Mouse (Mus musculus) frontal cortex, postnatal 14 days (tissue): ENCODE measurements around the gene Gnas.

Experiments used
- DNase-seq, 2 experiments: peaks; one replicate each; pipeline ENCODE4 v3.0.0; 2022; ENCODE audit warnings: low spot score in 2 of 2

Gene Gnas

DNA sequence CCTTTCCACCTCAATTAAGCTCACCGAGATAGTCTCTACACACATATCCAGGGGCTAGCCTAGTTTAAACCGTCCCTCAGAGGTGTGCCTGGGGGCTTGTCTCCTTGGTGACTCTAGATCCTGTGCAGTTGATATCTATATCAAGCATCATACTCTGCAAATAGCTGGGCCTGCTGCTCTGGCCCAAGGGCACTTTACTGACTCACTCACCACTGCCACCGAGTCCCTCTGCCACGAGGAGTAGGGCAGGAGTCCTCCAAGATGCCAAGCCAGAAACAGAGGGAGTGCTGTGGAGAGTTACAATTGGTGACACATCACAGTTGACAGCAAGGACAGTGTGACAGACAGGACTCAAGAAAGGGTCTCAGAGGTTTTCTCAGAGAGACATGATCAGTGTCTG is 75.5 kb downstream of the Gnas start:
- no peak for DNase-seq

DNA sequence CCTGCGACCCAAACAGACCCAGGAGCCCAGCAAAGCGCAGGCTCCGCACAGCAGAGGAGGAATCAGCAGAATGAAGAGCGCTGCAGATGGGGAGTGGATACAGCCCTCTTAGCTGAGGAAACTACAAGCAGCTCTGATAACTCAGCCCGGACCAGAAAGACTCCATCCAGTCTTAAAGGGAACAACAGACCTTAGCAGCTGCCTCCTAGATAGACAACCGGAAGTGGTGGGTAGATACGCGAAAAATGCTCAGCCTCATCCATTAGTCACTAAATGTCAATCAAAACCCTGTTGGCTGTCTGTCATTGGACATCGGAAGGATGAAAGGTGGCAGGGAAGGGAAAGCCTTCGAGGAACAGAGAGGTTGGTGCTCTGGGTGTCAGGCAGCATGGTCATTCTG is 82.5 kb downstream of the Gnas start:
- no peak for DNase-seq

DNA sequence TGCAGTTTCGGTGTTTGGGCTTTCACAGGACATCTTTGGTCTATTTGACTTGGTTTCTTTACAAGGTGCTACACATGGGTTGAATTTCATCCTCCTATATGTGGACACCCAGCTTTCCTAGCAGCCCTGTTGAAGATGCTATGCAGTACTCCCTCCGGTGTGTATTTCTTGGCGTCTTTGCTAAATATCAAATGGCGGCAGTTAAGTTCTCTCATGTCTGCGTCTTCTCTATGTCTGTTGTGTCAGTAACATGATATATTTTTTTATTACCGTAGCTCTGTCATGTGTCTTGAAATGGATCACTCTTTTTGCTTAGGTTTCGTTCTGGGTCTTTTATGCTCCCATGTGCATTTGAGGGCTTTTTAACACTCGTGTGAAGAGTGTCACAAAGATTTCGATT is 96.9 kb downstream of the Gnas start:
- no peak for DNase-seq

DNA sequence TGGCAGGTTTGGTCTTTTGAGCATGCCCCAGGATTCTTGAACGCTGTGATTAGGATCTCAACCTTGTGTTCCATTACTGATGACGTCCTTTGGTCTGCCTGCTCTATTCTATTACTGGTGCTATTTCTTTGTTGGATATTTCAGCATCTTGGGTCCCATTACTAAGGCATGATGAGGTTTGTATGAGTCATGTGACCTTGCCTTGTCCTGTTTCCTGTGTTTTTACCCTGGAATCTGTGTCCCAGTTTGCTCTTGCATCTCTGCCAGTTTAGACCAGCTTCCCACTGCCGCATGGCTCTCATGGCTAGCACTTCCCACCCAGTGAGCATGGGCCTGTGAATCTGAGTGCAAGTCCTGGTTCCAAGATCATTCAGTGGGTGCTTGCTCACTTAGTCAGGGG is 107.8 kb downstream of the Gnas start:
- no peak for DNase-seq

DNA sequence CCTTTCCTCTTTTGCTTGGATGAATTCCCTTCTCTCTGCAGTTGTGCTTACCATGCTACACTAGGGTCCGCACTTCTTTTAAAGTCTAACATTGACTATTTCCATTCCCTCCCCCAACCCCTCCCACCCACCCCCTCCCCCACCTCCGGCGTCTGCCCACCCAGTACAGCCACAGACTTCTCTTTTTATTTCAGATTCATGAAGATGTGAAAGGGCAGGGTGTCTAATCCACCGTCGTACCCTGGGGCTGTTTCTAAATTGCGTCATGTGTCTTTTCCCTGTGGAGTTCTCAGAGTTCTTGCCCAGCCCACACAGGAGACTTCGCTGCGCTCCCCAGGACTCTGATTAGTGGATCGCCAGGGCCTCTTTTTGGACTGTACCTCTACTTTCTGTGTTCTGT is 108.4 kb downstream of the Gnas start:
- DNase-seq = no peak

DNA sequence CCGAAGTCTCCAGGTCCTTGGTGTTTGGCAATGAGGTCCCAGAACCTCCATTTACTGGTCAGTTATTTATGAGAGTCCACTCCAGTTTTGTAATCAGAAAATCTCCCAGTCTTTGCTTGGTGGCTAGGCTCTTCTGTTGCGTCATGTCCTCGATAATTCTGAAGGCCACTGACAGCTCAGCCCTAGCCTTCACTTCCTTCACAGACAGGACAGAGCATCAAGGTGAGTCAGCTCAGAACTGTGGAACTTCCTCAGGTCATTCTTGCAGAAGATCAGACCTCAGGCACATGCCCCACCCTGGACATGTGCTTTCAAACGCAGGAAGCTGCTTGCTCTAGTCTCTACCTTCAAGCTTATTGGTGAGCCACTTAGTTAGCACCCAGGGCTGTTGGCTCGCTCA is 109.3 kb downstream of the Gnas start:
- DNase-seq = no peak
